Mouse (Mus musculus) heart, embryonic 14.5 days (tissue): ENCODE measurements around the gene Prkca. TPM values are rescaled to one million over a fixed set of nuclear protein-coding genes. Genes with fewer than 3 reads are reported as not detected.

Experiments used
- ATAC-seq: fragments of 200-750 bp; cut with Nextera tagmentation; 2 replicates; pipeline ENCODE4 v1.8.0; 2017; ENCODE audit warnings: low read depth, moderate TSS enrichment; ENCODE audit not compliant: insufficient number of reproducible peaks, insufficient read depth, low FRiP score
- H3K27ac ChIP-seq, 2 experiments: fragments of 200-500 bp in 1 of 2; fragments of 300-500 bp in 1 of 2; sonication (generic) in 1 of 2; replicated peaks in 1 of 2; 2 replicates each; pipeline ENCODE4 v1.5.1; 2012 to 2014; ENCODE audit warnings: low read depth in 2 of 2, low read length in 2 of 2, control low read depth in 1 of 2, mild to moderate bottlenecking in 1 of 2, mixed read lengths in 1 of 2; ENCODE audit not compliant: control insufficient read depth in 1 of 2, insufficient read depth in 1 of 2
- H3K27me3 ChIP-seq: fragments of 300-500 bp; sonication (generic); 2 replicates; pipeline ENCODE4 v1.6.1; 2014; ENCODE audit warnings: mild to moderate bottlenecking, low read length, control low read depth; ENCODE audit not compliant: control insufficient read depth, insufficient read depth
- H3K36me3 ChIP-seq: fragments of 300-500 bp; sonication (generic); 2 replicates; pipeline ENCODE4 v1.6.1; 2014; ENCODE audit warnings: mild to moderate bottlenecking, control low read depth, low read length, mixed read lengths; ENCODE audit not compliant: control insufficient read depth, insufficient read depth
- H3K4me1 ChIP-seq, 2 experiments: fragments of 200-500 bp in 1 of 2; fragments of 300-500 bp in 1 of 2; sonication (generic) in 1 of 2; 2 replicates each; pipeline ENCODE4 v1.6.1; 2012 to 2014; ENCODE audit warnings: low read length in 2 of 2, control low read depth in 1 of 2, mixed read lengths in 1 of 2; ENCODE audit not compliant: control insufficient read depth in 2 of 2, insufficient read depth in 2 of 2
- H3K4me2 ChIP-seq: fragments of 300-500 bp; sonication (generic); 2 replicates; pipeline ENCODE4 v1.6.1; 2014; ENCODE audit warnings: mild to moderate bottlenecking, low read length
- H3K4me3 ChIP-seq, 2 experiments: fragments of 200-500 bp in 1 of 2; fragments of 300-500 bp in 1 of 2; sonication (generic) in 1 of 2; 2 replicates each; pipeline ENCODE4 v1.5.1; 2012 to 2014; ENCODE audit warnings: low read length in 2 of 2, mild to moderate bottlenecking in 2 of 2, control low read depth in 1 of 2, low read depth in 1 of 2, moderate library complexity in 1 of 2; ENCODE audit not compliant: control insufficient read depth in 1 of 2, insufficient read depth in 1 of 2
- H3K9ac ChIP-seq: fragments of 300-500 bp; sonication (generic); 2 replicates; pipeline ENCODE4 v1.6.1; 2014; ENCODE audit warnings: mild to moderate bottlenecking, low read length
- H3K9me3 ChIP-seq: fragments of 300-500 bp; sonication (generic); 2 replicates; pipeline ENCODE4 v1.6.1; 2016; ENCODE audit warnings: low read length, control low read depth; ENCODE audit not compliant: control insufficient read depth
- WGBS: fragments of 180-500 bp; shearing (Covaris S2); extraction: QIAGEN DNeasy Blood & Tissue Kit; methylation state at CpG from one replicate; pipeline ENCODE4 v1.1.7; 2014; 5-methylcytosine and 5-hydroxymethylcytosine counted together
- polyA plus RNA-seq: library from polyadenylated mRNA; unstranded; fragments of >200 nt; fragmentation: Nextera tagmentation; extraction: Ambion mirVana; gene quantifications from 2 replicates; pipeline ENCODE4 v1.2.1, GENCODE M21; 2014

The Prkca gene
- polyA plus RNA-seq, 1 experiment from 2014 or later = 21.4 TPM

- Histone ChIP-seq H3K9ac (no peak overlapping the region), H3K4me2 (no peak overlapping the region), H3K36me3 (no peaks in the 10 kb centered on the region), H3K4me3 (no peak overlapping the region), H3K9me3 (no peaks in the 10 kb centered on the region), H3K4me1 (peaks cover 11 to 19% of the 10 kb centered on the region in 2 experiments), H3K27me3 (no peaks in the 10 kb centered on the region), H3K27ac (peak overlapping the region in 1 of 2 experiments; percentile 31; a peak in 1 of 4 replicates)
- WGBS = 70% methylated on average over 7 of the region's 7 CpGs
- ATAC-seq = no peak
These were observed 139.4 kb downstream of the Prkca start for GRCm38 (mm10) chr11:108204202-108204894.

GRCm38 (mm10) chr11:108202835-108203234, 140.9 kb downstream of the Prkca start:
- Histone ChIP-seq H3K4me2 (no peak overlapping the region), H3K27me3 (no peaks in the 10 kb centered on the region), H3K9me3 (no peaks in the 10 kb centered on the region), H3K36me3 (no peaks in the 10 kb centered on the region), H3K4me1 (peaks cover 15 to 27% of the 10 kb centered on the region in 2 experiments), H3K4me3 (no peak overlapping the region), H3K27ac (no peak overlapping the region), H3K9ac (no peak overlapping the region)
- 91% methylated on average over 7 of the region's 7 CpGs for whole genome bisulfite sequencing
- ATAC-seq = no peak

DNA sequence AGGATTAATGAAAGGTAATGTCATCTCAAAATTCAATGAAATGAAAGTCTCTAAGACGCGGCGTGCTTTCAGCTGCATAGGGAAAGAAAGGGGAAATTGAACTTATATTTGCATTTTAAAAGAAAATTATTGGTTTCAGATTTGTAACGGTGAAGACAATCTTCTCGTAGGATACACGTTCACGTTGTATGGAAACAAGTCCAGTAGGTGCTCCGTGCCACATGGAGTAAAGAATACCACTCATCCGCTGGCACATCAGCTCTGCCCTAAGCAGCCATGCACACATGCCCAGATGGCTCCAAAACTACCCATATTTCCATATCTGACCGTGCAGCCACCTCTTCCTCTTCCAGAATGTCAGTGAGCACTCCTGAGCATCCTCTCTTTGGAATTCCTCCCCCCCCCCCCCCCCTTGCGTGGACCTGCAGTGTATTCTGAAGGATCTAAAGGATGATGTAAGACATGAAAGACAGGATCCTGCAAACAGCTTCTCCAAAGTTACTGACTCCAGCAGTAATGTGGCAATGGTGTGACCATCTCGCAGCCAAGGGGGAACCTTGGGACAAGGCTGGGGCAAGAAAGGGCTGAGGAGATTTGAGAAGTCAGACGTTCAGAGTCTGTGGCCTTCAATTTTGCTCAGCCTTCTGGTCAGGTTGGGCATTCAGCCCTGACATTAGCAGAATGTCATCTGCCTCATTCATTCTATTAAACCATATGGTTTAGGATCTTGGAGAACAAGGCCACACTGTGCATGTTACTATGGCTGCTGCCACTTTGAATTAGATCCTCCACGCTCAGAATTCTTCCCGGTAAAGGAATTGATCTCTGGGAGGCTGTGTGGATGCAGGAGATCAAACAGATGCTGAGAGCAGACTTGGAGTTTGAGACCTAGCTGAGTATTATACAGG, 142.8 kb downstream of the Prkca start:
- H3K4me1 ChIP-seq = peaks cover 15 to 33% of the 10 kb centered on the region in 2 experiments
- 93% methylated on average over 15 of the region's 15 CpGs for WGBS
- no peaks in the 10 kb centered on the region for H3K36me3 ChIP-seq
- no peaks in the 10 kb centered on the region for H3K27me3 ChIP-seq
- no peak overlapping the region for H3K4me3 ChIP-seq
- H3K9me3 ChIP-seq = no peaks in the 10 kb centered on the region
- no peak overlapping the region for H3K9ac ChIP-seq
- ATAC-seq = no peak
- no peak overlapping the region for H3K27ac ChIP-seq
- no peak overlapping the region for H3K4me2 ChIP-seq

DNA sequence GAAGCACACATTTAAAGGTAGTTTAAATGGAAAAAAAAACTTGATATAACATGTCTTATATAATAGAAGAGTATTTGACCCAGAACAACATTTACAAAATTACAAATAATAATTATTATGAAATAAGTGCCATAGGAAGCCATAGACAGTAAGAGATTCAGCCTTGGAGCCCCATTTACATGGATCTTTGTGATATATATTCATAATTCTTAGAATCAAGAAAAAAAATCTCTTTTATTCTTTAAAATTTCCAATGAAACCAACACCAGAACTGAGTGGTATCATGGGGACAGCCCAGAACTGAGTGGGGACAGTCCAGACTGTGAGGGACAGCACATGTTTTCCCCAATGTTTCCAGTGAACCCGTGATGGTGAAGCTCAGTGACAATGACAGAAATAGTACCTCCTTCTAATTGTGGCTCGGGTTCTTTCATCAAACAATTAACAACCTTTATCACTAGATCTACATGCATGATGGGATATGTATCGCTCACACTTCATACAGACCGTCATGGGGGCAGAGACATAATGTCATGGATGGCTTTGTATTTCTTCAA, 144.2 kb downstream of the Prkca start:
- Histone ChIP-seq H3K27me3 (no peaks in the 10 kb centered on the region), H3K4me3 (no peak overlapping the region), H3K36me3 (no peaks in the 10 kb centered on the region), H3K9ac (no peak overlapping the region), H3K27ac (no peak overlapping the region), H3K4me2 (no peak overlapping the region), H3K4me1 (peaks cover 22 to 35% of the 10 kb centered on the region in 2 experiments), H3K9me3 (no peaks in the 10 kb centered on the region)
- no peak for ATAC-seq
- 84% methylated on average over 4 of the region's 4 CpGs for WGBS

DNA sequence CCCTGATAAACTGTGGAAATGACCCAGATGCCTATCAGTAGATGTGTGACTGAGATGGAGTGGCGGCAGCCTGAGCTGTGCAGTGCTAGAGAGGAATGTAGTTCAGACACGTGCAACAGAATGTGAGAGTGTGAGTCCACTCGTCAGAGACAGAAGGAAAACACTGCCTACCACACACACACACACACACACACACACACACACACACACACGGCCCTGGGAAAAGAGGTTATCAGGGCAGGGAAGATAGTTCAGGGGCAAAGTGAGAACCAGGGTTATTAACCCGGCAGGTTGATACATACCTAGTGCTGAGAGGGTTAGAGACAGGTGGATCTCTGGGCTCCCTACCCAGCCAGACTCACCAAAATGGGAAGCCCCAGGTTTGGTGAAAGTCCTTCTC, 145.1 kb downstream of the Prkca start:
- H3K4me1 ChIP-seq = peaks cover 19 to 35% of the 10 kb centered on the region in 2 experiments
- H3K4me3 ChIP-seq = no peak overlapping the region
- no peak overlapping the region for H3K9ac ChIP-seq
- no peak for ATAC-seq
- H3K9me3 ChIP-seq = no peaks in the 10 kb centered on the region
- H3K27me3 ChIP-seq = no peaks in the 10 kb centered on the region
- H3K4me2 ChIP-seq = no peak overlapping the region
- 33% methylated on average over 5 of the region's 5 CpGs for WGBS
- no peak overlapping the region for H3K27ac ChIP-seq
- no peaks in the 10 kb centered on the region for H3K36me3 ChIP-seq

DNA sequence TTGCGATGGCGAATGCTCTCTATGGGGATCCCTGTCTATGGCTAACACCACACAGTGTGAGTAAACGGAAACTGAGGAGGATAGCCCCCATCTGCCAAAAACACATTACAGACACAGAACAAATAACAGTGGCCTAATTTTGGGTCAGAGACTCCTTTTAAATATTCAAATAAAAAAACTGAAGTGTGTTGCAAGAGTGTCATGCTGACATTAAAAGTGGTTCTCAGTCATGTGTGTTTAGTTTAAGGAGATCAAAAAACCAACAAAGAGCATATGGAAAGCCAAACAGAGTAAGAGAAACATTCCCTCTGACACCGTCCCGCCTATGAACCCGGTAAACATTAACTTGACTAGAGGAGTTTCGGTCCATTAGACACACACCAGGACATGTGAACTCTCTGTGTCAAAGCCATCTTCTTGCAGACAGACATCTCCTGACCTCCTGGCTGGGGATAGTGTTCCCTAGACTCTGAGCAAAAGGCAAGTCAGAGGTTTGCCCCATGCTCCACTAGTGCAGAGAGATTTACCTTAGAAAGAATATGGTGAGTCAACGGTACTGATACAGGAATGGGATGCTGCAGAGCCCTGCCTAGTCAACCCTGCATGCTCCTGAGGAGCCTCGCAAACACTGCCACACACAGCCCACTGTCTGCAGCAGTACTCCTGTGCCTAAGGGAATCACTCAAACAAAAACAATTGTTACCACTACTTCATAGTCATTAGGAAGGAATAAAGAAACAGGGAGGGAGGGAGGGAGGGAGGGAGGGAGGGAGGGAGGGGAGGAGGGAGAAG, 146.1 kb downstream of the Prkca start:
- 79% methylated on average over 9 of the region's 9 CpGs for WGBS
- H3K36me3 ChIP-seq = no peaks in the 10 kb centered on the region
- H3K27ac ChIP-seq = no peak overlapping the region
- no peaks in the 10 kb centered on the region for H3K9me3 ChIP-seq
- ATAC-seq = no peak
- H3K4me2 ChIP-seq = no peak overlapping the region
- no peak overlapping the region for H3K9ac ChIP-seq
- H3K4me3 ChIP-seq = no peak overlapping the region
- peaks cover 19 to 33% of the 10 kb centered on the region in 2 experiments for H3K4me1 ChIP-seq
- H3K27me3 ChIP-seq = no peaks in the 10 kb centered on the region

DNA sequence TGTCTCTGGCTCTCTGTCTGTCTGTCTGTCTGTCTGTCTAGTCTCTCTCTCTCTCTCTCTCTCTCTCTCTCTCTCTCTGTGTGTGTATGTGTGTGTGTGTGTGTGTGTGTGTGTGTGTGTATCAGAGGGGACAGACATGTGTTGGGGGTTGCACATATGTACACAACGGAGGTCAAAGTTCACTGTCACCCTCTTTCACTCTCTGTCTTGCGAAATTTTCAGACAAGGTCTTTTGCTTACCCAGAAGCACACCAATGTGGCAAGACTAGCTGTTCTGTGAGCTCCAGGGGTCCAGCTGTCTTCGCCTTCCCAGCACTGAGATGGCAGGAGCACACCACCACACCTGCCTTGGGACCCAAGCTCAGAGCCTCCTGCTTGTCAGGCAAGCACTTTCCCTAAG, 146.9 kb downstream of the Prkca start:
- Histone ChIP-seq H3K4me3 (no peak overlapping the region), H3K9ac (no peak overlapping the region), H3K27ac (no peak overlapping the region), H3K4me1 (peaks cover 19 to 33% of the 10 kb centered on the region in 2 experiments), H3K4me2 (no peak overlapping the region), H3K27me3 (no peaks in the 10 kb centered on the region), H3K9me3 (no peaks in the 10 kb centered on the region), H3K36me3 (no peaks in the 10 kb centered on the region)
- ATAC-seq = no peak
- WGBS = 96% methylated on average over 3 of the region's 3 CpGs
